Mouse (Mus musculus): ENCODE results near the gene Mfsd1. TPM values are rescaled to one million over a fixed set of nuclear protein-coding genes. Genes with fewer than 3 reads are reported as not detected.

Mfsd1 gene
- polyA plus RNA-seq, 2 experiments from 2014 or later, result 42.1 to 49.2 TPM

- ATAC-seq, result no peak
Observed at GRCm38 (mm10) chr3:67643135-67643534, 60.6 kb downstream of the Mfsd1 start.

- ATAC-seq, result no peak
Observed at GRCm38 (mm10) chr3:67645640-67646466, 63.3 kb downstream of the Mfsd1 start.

Other genes starting within 250 kb of the Mfsd1 start
- 1 to 10 TPM; 2.0 to 2.7 TPM for gene Mlf1, start 208.6 kb upstream of the Mfsd1 start, polyA plus RNA-seq (2017; shearing (Covaris generic))
- gene Gm17402, start 207.6 kb upstream of the Mfsd1 start, polyA plus RNA-seq (2017; shearing (Covaris generic)), result not detected
- 10 to 100 TPM; 36.4 to 47.3 TPM for gene Gfm1, start 152.6 kb upstream of the Mfsd1 start, polyA plus RNA-seq (2017; shearing (Covaris generic))
- gene Lxn, start 118.8 kb upstream of the Mfsd1 start, polyA plus RNA-seq (2017; shearing (Covaris generic)), result 100 to 1,000 TPM in 1 of 2 experiments, 10 to 100 TPM in 1; 79.7 to 111 TPM
- under 1 TPM in 1 of 2 experiments, not detected in 1; 0.33 TPM for gene Rarres1, start 67.2 kb upstream of the Mfsd1 start, polyA plus RNA-seq (2017; shearing (Covaris generic))